Mouse (Mus musculus): ENCODE results near the gene Igflr1.

Igflr1 gene

DNA sequence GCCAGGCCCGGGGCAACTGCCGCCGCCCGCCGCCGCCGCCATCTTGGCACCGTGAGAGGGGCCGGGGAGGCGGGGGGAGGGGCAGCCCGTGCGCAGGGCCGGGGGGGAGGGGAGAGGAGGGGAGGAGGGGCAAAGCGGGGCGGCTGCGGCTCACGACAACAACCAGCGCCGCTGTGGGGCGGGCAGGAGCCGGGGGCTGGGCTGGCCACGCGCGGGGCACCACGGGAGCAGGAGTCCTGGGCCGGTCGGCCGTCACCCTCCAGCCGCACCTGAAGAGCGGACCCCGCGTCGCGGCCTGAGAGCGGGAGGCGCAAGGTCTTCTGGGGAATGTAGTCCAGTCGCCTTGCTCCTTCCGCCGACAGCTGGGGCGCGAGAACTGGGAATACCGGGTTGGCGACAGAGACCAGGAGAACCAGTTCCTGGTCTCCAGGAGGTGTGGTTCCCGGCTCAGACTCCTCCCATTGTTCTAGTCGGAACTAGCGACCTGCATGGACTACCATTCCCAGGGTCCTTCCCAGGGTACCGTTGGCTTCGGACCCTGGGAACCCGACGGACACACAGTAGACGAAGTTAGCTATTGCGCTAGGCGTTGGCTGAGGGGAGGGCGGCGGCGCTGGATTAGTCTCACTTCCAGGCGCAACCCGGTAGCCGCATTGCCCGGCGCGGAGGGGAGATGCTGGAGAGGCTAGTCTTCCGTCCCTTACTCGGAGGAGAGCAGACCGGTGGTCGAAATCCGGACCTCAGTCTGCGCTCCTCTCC is 23.6 kb downstream of the Igflr1 start, which contains the start of gene Kmt2b:
Gene Kmt2b, minus strand, starts transcription at position 51 of the 759 bp plus-strand sequence.
- peak; percentile 95 for DNase-seq

DNA sequence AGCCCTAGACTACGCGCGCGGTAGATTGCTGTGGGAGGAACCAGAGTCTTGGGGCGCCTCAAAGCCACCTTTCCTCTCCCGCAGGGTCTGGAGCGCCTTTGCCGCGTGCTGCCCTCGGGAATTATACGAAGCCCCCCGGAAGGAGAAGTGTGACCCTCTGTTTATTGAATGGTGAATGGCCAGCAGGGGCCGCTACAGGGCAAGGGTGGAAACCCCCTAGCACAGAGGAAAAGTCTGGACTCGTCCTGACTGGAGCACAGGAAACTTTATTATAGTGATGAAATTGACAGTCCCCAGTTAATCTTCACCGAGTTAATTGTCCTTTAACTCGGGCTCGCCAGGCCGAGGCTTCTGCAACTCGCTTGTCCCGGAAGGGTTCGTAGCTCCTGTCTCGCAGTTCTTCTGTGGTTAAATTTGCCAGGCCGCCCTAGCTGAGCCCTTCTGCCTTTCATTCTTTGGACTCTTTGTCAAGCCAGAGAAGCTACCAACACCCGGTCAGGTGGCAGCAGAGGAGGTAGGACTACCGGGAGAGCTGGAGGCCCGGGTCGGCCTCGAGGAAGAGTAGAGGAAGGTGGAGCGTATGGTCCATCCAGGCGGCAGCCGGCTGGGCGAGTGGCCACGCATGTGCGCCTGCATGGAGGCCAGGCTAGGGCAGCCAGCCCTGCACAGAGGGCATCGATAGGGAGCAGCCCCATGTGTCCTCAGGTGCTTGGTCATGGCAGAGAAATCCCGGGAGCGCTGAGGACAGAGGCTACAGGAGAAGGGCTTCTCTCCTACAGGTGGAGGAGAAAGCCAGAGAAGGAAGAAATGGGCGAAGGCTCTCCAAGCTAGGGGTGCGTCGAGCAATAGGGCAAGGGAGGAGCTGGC is 24.4 kb downstream of the Igflr1 start:
- peak; percentile 89 for DNase-seq

DNA sequence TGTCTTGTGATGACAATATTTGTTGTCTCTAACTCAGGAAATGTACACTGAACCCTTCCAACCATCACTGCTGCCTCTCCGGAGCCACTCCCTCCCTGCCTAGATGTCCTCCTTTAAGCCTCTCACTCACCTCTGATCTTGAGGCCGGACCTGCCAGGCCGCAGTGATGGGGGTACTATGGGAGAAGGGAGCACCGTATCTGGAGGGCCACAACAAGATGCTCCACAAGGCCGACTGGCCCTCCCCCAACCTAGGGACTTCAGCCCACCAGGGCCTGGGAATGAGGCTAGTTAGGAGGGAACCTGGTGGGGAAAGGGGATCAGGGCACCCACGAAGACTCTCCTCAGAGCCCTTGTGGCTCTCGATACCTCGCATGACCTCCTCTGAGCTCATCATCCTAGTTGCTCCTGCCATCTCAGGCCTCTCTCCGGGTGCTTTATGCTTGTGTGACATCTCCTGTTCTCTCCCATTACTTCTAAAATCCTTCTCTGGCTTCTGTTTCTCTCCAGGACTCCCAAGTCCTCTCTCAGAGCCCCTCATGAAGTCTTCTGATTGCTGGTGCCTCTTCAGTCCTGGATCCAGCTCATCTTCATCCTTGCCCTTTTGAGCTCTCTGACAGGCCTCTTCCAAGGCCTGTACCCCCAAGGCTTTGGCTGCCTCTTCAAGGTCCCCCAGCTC is 25.8 kb downstream of the Igflr1 start:
- DNase-seq: no peak

DNA sequence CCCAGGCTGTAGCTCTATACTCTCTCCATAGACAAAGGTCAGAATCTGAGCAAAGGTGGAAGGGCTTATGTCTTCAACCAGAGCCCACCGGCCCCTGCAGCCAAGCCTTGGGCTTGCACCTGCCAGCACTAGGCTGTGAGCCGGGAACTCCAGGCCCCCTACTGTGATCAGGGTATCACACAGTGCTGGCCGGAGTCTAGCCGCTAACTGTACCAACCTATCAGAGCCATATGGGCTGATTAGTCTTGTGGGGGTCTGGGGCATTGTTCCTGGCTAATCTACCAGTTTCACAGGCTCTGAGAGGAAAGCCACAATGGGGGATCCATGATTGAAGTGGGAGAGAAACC is 26.4 kb downstream of the Igflr1 start:
- DNase-seq: no peak

GRCm38 (mm10) chr7:30592772-30593423 is 27.7 kb downstream of the Igflr1 start:
- DNase-seq: no peak

DNA sequence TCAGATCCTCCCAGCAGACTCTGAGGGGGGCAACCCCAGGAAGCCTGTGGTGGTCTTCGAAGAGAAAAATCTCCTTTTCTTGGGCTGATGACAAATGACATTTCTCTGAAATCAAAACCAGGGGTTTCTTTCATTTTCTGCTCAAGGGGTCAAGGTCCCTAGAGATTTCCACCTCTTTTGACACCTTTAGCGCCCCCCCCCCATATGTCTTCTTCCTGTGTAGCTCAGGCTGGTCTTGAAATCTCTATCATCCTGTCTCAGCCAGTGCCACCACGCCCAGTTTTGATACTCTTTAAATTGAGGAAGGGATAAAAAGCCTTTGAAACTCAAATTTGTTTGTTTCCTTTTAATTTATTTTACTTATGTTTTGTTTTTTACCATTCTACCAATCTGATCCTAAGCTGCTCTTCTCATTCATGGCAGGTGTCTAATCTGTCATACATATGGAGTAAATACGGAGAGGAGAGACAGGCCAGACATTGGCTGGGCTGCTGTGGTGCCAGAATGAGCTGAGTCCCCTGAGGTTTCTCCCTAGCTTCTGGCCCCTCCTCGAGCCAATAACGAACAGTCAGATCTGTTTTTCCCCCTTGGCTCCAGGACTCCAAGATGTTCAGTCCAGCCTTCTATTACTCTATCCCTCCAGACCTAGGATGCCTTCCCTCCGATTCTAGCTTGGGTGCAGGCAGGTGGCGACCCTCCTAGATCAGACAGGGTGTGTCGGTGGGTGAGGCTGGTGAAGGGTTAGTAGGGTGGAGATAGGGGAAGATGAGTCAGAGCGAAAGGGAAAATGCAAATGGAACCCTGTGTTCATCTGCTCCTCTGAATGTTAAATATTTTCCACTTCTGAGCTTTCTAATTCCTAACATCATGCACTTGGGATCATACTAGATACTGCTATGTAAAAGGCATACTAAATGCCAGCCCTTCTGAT is 28.6 kb downstream of the Igflr1 start:
- no peak for DNase-seq

- no peak for DNase-seq
Observed at GRCm38 (mm10) chr7:30594510-30595024, 29.3 kb downstream of the Igflr1 start.

DNA sequence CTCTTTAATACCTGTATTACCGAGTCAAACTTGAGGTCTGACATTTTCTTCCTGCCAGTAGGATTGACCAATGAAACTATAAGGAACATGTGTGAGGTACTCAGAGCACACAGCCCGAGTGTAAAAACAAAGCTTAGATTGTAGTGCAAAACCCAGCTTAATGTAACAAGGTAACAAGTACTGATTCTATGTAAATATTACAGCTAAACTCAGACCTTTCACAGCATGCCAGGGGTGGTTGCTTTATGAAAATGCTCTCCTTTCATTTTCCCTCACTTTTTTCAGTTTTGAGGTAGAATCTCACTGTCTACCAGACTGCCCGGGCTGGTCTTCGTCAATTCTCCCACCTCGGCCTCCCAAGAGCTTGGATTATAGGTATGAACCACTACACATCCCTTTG is 30.9 kb downstream of the Igflr1 start:
- no peak for DNase-seq

DNA sequence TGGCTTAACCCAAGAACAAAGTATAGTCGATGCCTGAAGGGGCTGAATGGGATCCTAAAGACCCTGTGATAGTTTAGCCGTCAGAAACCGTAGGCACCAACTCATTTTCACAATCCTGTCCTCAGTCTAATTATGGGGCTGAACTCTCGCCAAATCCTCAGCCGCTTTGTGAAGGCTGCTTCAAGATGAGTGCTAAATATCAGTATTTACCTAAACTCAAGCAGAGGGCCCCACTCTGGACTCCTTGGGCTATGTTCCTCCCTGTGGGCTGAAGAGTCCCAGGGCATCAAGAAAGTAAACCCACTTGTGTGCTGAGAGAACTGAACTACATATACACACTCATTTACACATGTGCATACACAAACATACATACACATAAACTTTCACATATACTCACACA is 31.6 kb downstream of the Igflr1 start:
- DNase-seq: no peak

GRCm38 (mm10) chr7:30598786-30599185 is 33.6 kb downstream of the Igflr1 start, which contains the start of gene Zbtb32:
Zbtb32 (minus strand) TSS chr7:30598909.
- no peak for DNase-seq

GRCm38 (mm10) chr7:30599933-30600353 is 34.7 kb downstream of the Igflr1 start:
- peak; percentile 70 for DNase-seq

DNA sequence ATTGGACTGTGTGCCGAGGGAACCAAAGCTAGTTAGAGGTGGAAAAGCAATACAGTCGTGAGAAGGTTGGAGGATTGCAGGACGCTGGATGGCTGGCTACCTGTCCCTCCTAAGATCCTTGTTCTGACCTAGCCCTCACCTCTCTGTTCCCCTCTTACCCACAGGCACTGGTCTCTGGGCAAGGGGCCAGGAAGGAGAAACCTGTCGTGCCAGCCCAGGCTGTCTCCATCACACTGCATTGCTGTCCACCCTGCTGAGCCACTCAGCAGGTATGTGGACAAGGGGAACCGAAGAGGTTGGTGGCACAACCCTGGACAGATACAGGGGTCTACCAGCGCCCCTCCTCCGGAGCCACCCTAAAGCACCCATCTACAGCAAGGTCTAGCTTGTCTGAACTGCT is 35.4 kb downstream of the Igflr1 start:
- no peak for DNase-seq

DNA sequence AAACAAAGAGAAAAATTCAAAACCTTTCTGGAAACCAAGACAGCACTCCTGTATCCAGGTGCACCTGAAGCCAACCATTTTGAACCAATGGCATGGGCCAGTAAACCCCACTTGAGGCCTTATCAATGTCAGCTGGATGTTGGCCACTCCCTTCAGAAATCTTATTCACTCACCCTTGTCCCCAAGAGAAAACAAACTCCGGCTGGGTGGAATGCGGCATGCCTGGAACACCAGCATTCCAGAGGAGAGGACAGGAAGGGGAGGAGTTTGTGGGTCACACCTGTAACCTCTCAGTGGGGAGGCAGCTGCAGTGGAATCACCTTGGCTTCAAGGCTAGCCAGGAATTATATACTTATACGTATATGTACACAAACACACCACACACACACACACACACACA is 37.4 kb downstream of the Igflr1 start:
- no peak for DNase-seq

DNA sequence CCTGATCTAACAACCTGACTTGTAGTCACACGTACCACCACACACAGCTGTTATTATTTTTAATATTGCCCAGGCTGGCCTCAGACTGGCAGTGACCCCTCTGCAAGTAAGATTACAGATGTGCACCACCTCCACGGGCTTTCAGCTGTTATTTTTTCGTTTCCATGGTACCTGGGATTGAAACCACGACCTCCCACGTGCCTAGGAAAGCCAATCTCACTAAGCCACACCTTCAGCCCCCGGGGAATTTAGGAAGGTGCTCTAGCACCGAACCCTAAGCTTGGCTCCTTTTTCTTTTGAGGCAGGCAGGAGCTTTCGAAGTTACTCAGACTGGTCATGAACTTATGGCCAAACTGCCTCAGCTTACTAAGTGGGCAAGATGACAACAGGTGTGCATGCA is 39.2 kb downstream of the Igflr1 start:
- no peak for DNase-seq

- DNase-seq: no peak
Observed at GRCm38 (mm10) chr7:30604944-30605343, 39.7 kb downstream of the Igflr1 start.

DNA sequence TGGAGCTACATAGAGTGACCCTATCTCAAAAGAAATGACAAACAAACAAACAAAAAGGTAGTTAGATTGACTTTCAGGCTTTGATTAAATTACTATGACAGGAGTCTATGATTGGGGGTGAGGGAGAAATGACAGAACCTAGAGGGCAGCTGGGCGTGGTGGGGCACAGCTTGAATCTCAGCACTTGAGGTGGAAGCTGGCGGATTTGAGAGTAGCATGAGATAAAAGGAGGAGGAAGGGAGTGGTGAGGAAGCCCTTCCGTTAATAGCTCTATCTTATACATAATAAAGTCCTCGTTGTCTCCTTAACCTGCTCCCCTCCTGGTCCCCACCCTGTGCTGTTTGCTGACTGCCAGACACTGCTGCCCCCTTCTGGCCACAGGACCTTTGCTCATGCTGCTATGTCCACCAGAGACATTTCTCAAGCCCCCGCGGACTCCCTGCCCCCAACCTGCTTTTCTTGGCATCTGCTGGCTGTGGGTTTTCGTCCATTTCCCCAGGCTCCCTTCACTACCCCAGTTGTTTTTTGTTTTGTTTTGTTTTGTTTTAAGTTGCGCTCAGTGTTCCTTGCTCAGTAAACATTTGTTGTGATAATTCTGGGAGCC is 42.6 kb downstream of the Igflr1 start:
- DNase-seq: peak; percentile 76

GRCm38 (mm10) chr7:30608476-30608875 is 43.2 kb downstream of the Igflr1 start:
- DNase-seq: peak; percentile 19

GRCm38 (mm10) chr7:30610043-30610442 is 44.8 kb downstream of the Igflr1 start:
- no peak for DNase-seq

DNA sequence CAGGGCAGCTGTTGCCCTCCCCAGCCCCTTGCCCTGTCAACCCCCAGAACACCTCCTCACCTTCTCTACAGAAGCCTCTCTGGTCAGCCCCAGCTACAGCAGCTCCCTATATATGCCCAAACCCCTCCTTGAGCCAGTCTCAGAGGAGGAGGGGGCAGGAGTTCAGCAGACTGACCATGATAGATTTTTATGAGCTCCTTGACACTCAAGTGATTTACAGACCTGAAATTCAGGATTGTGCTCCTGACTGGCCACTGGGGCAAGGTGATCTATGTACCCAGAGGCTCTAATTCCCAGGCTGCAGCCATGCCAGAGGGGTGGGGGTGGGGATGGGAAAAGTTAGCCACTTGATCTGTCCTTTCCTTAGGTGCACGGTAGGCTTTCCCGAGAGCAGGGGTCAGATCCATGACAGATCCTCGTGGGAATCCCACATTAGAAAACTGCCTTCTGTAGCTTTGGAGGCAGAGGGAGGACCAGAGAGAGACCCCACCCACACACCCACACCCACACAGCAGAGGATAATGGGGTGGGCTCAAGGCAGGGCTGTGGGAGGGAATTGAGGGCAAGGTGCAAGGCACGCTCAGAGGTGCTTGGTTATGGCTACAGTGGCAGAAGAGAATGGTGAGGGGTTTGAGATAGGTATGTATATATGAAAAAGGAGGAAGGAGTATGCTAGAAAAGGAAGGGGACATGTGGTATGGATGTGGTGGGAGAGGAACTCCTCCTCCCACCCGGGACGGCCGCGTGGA is 47.6 kb downstream of the Igflr1 start, which contains the start of gene Upk1a:
Gene Upk1a, minus strand, starts transcription at position 194 of the 749 bp plus-strand sequence.
- no peak for DNase-seq

DNA sequence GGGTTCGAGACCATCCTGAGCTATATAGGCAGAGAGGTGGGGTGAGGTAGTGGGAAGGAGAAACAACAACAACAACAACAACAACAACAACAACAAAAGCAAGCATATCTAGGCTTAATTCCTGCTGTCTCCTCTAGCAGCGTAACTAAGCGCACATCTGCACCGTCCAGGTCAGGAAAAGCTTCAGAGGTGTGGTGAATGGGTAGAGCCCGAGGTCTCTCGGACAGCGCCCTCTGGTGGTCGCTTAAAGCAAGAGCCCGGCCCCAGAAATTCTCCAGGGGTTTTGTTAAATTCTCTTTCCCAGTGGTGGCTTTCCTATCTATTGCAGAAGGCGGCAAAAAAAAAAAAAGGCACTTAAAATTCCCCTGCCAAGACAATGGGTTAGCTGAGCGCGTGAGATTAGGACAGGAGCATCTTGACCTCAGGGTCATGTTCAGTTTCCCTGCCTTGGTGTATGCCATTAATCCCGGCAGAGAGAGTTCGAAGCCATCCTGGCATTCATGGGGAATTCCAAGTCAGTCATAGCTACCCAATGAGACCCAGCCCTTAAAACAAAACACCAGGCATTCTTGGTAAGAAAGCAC is 48.4 kb downstream of the Igflr1 start:
- peak; percentile 71 for DNase-seq

Data from thymus, postnatal 14 days (tissue).